Mouse (Mus musculus): Measurements from ENCODE around the gene Kcne1l.

Gene Kcne1l

DNA sequence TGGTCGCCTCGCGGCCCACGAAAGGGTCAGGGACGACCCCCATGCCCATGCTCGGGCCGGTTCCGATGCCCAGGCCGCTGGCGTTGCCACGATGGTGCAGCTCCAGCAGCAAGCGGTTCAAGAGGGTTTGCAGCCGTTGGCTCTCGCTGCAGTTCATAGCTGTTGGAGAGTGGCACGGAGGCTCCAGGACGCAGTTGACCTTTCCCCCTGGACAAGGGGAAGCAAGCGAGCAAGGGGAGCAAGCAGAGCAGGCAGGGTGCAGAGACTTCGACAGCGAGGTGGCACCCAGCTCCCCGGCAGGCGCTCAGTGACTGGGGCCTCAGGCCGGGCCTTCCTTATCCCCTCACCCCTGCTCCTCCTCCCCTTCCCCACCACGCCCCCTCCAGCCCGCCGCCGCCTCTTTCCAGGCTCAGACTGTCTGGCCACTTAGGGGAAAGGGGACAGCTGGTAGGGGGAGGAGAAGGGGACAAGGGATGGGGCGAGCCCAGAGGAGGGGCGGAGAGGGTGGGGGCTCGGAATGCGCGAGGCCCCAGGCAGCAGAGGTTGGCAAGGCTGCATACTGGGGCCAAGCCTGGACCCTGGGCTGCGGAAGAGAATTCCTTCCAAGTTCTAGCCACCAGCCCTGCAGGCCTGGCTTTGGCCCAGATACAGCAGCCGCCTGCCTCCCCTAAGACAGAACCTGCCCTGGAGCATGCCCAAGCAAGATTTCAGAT, at the start of gene Kcne1l:
TSS of gene Kcne1l (minus strand) at position 426 of the 713 bp plus-strand sequence.
- DNase-seq (ENCODE audit: low read depth, low spot score) = peak; percentile 24

DNA sequence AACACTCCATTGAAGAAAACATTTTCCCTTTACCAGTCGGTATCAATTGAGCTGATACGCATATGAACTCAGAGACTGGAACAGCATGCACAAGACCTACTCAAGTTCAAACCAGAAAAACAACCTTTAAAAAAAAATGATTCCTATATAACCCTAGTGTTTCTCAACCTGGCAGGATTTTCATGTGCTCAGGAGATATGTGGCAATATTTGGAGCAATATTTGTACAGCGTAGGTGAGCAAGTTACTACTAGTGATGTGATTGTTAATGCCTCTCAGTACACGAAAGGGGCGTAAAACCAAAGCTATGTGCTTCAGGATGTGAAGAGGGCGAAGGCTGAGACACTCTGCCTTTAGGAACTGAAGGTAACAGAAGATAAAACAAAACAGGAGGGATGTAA, 30.1 kb upstream of the Kcne1l start:
- DNase-seq (ENCODE audit: low read depth, low spot score) = no peak

DNA sequence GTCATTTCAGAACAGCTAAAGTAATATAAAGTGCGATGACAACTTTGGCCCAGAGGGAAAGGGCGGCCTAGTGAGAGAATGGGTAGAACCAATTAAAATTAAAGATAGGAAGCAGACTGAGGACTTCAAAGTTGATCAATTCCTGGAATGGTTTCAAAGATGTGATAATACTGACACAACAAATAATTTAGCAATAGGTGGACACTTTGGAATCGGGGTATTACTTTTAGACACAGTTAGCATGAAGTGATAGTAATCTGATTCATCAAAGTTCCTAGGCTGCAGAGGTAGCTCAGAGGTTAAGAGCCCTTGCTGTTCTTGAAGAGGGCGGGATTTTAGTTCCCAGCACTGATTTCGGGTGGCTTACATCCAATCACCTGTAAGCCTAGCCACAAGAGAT, 29.4 kb upstream of the Kcne1l start:
- DNase-seq (ENCODE audit: low read depth, low spot score) = no peak

DNA sequence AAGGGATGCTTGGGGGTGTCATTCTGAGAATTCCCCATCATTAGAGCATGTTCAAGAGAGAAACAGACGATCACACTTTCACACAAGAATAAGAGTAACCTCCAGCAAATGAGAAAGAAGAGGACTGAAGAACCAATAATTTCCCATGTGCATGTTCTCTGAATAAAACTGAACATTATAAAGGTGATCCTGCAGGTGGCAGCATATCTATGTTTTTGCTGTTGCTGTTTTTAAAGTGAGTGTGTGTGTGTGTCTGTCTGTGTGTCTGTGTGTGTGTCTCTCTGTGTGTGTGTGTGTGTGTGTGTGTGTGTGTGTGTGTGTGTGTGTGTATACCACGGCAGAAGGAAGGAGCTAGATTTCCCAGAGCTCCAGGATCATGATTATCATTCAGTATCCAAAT, 19.7 kb upstream of the Kcne1l start:
- DNase-seq (ENCODE audit: low read depth, low spot score) = no peak

DNA sequence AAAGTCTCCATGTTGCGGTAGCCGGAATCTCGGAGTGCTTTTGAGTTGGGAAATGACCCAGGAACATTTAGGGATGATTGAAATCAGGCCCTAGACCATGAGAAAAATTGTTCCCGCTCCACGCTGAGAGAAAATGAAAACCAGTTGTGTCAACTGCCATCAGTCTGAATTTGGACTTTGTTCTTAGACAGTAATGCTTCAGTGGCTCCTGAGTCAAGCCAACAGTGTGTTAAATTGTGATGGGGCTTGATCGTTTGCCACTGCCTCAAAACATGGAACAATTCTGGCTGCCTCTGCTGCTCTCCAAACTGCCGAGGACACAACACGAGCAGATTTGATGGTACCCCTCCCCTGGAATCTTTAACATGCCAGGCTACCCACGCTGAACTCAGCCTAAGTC, 10.0 kb upstream of the Kcne1l start:
- DNase-seq (ENCODE audit: low read depth, low spot score) = no peak

DNA sequence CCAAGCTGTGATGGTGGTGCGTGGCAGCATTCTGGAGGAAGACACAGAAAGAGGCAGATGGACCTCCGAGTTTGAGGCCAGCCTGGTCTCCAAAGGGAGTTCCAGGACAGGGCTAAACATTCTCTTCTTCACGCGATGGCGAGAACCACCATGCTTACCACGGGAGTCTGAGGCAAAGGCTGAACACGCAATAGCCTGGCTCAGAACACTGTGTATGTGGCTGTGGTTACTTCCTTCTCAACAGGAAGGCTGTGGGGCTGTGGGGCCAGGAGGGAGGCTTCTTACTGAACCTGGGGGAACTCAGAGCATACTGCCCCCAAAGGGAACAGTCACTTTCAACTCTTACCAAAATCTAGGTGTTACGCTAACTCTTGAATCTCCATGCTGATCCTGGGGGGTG, 9.2 kb upstream of the Kcne1l start:
- no peak for DNase-seq (ENCODE audit: low read depth, low spot score)

DNA sequence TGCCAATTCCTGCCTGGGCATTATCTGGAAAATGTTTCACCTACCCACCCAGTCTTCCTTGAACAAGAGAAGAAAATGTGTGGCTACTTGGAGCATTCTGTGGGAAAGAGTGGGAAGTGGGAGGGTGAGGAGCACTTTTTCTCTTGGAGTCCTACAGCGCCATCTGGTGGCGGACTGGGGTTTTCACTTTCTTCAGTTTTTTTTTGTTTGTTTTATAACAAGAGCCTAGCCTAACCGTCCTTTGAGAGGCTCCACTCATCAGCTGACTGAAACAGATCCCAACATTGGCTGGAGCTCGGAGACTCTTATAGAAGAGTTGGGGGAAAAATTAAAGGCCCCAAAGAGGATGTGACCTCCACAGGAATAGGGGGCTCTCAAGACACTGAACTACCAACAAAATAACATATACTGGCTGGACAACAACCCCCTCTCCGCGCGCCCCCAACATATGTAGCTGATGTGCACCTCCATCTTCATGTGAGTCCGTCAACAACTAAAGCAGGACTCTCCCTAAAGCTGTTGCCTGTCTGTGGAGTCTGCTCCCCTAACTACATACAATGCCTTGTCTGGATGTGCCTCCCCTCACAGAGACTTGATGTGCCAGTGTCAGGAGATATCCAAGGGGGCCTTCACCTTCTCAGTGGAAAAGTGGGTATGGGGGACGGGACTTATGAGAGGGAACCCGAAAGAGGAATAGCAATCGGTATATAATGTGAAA, 8.4 kb upstream of the Kcne1l start:
- peak; percentile 73 for DNase-seq (ENCODE audit: low read depth, low spot score)

DNA sequence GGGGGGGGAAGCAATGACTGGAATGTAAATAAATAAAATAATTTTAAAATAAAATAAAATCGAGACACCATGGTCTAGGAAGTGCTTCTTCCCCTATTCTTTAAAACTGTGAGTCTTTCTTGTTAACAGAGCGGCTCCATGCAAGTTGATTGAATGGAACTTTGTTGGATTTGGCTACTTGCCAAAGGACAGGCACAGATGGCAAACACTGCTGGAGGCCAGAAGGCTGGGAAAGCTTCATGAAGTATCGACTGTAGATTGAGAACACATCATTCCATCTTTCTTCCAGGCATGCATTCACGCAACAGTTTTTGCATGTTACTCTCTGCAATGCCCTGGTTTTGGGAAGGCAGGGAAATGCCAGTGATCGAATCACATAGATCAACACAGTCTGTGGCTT, 4.3 kb upstream of the Kcne1l start:
- no peak for DNase-seq (ENCODE audit: low read depth, low spot score)

DNA sequence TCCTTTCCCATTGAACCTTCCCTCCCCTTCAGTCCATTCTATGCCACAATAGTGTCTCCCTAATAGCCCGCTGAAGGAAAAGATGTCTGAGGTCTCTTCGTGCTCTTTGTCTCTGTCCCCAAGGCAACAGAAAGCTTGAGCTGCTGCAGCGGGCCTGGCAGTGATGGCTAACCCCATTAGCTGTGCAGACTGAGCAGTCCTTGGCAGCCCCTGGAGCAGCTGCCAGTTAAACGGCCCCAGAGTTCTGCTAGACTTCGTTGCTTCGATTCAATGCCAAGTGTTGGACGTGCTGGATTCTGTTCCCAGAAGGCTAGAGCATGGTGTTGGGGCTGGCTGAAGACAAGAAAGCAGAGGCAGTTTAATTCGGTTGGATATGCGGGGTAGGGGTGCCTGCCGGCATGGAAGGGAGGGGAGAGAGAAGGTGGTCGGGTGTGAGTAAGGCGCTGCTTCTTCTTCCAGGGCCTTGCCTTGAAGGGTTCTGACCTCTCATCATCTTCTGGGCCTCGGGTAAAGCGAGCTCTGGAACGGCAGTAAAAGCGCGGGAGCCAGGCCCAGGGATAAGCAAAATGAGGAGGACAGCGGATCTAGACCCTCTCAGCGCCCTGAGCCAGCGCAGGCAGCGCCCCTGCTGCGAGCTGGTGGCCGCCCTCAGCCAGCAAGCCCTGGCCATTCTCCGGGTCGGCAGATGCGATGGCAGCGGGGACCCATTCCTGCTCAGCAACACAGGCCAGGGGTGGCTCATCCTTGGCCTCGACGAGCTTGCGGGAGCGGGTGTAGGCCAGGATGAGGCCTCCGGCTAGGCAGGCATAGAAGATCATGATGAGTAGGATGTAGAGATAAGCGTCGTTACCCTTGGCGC, 855 bp downstream of the Kcne1l start:
- peak; percentile 11 for DNase-seq (ENCODE audit: low read depth, low spot score)

DNA sequence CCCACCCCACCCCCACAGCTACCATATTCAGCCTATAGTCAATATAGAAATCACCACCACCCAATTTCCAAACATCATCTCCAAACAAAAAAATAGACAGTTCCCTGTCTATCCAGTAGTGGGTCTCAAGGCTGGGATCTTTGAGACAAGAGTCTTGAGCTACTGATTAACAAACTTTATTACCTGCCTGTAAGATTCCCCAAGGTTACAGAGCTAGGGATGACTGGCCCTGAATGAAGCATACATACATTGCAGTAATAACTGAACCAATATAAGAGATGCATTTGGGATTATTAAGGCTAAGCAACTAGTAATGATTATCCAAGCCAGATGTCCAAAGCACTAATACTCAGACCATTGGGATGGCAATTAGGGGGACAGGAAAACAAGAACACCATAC, 1.5 kb downstream of the Kcne1l start:
- no peak for DNase-seq (ENCODE audit: low read depth, low spot score)

DNA sequence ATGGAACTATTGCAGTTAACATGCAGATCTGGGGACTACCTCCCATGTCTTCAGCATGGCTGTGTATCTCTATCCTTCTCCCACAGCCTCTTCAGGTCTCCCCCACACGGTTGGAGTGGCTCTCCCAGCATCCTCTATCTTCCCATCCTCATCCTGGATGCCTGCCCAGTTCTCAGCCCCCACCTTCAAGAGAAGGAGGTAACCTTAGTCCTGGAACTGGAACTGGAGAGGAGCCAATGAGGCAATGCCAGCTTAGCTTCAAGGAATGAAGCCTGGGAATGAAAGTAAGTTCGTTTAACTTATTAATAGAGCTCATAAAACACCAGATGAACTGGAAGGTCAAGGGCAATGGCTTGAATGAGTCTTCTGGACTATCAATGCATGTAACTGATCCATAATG, 2.6 kb downstream of the Kcne1l start:
- no peak for DNase-seq (ENCODE audit: low read depth, low spot score)

DNA sequence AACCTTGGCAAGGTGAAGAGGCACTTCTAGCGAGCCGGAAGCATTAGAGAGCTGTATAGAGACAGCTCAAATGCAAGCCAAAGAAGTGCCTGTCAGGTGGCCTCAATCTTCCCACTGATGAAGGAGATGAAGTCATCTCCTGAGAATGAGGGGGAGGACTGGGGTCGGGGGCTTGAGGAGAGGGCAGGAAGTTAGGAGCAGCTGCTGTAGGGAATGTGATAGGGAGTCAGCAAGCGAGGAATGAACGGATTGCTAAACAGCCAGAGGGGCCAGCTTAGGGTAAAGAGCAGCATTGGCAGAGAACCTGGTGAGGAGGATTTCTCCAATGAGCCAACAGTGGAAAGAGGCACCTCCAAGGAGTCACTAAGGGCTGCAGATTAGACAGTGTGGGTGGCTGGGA, 20.2 kb downstream of the Kcne1l start:
- no peak for DNase-seq (ENCODE audit: low read depth, low spot score)

DNA sequence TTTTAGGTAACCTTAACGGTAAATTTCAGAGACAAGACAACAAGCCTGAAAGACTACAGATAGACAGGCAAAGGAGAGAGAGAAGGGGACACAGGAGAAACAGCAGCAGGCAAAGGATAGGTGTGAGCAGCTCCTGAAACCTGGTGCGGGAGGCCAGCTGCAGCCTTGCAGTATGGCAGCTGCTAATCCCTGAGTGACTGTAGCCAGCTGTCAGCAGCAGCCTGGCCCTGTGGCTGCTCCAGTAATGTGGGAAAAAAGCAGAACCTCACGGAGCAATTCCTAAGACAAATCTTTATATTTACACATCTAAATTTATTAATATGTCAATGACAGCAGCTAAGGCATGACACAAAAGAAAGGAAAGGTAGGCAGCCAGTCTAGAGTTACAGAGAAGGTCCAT, 29.5 kb downstream of the Kcne1l start:
- DNase-seq (ENCODE audit: low read depth, low spot score) = no peak

DNA sequence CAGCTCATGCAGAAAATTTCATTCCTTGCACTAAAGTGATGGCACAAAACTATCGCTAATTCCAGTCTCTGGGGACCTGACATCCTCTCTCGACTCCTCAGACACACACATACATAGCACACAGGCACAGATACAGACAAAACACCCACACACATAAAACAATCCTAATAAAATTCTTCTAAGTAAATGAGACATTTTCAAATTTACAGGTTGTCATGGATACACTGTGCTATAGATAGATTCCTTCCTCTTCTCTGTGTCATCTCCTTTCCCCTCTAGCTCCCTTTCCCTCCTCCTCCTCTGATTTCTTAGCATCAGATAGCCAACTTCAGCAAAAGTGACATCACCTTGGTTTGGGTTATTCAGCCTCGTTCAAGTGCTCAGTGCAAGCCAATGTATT, 30.1 kb downstream of the Kcne1l start:
- DNase-seq (ENCODE audit: low read depth, low spot score) = no peak
